Mouse (Mus musculus): ENCODE measurements around the gene Snd1.
"Not testable (repeated sequence)": the region's sequence is repeated elsewhere in the genome, so short reads cannot be mapped to it uniquely, and the experiment has no call there.

The Snd1 gene

DNA sequence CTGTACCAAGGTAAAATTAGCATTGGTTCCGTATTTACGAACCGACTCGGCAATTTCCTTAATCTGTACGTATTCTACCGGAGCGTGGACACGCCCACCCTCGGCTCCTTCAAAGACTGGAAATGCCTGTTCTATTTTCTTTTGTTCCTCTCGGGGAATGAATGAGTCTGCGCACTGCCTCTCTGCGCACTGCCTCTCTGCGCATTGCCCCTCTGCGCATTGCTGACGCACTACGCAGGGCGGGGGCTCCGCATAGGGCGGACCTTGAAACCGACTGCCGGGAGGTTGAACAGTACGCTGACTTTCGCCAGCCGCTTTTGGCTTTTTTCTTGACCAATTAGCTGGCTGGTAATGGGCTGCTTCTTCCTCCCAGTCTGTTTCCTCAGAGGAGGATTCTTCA is 453.0 kb downstream of the Snd1 start:
- DNase-seq = not testable (repeated sequence)

GRCm38 (mm10) chr6:28929169-28929803 is 454.3 kb downstream of the Snd1 start:
- not testable (repeated sequence) for DNase-seq

DNA sequence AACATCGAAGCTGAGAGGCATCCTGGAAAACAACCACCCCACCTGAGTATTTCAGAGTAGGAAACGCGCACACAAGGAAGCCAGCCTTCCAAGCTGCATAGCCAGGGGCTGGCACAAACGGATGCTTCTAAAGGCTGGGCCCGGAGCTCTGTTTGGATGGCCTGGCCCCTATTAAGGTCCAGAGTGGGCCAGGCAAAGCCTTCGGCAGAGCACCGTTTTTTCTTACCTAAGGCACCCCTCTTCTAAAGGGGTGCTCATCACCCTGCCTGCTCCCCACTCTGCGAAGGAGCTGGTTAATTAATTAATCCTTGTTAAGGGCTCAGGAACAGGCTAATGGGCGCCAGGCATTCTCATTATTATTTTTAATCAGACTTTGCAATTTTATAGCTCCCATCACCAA is 456.3 kb downstream of the Snd1 start:
- DNase-seq = no peak

DNA sequence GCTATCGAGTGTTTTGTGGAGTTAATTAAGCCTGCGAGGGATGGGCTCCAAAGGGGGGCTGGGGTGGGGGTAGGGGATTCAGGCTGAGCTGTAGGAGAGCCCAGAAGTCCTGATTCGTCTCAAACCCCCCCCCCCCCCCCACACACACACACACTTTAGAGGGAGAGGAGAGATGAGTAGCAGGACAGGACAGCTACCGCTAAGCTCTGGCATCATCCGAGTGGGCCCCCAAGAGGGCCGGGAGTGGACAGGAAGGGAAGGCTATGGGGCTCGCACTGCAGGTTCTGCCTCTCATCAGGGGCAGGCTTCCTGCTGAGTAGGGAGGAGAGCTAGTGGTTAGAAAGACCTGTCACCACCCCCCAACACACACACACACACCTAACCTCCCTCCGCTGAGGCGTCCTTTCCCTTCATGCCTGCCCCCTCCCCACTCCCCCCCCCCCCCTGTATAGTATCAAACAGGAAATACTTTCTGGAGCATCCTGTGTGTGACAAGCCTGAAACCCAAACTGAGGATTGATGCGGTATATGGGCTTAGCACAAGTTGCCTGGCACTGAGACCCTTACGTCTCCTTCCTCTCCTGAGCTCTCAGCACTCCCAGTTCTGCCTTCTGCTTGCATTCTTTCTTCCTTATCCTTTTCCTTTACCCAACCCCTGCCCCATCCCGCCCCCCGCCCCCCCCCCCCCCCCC is 456.8 kb downstream of the Snd1 start:
- DNase-seq = peak; percentile 18

- DNase-seq = peak; percentile 66
Measured at GRCm38 (mm10) chr6:28932328-28932937, 457.5 kb downstream of the Snd1 start.

- no peak for DNase-seq
Measured at GRCm38 (mm10) chr6:28935736-28936135, 460.8 kb downstream of the Snd1 start.

DNA sequence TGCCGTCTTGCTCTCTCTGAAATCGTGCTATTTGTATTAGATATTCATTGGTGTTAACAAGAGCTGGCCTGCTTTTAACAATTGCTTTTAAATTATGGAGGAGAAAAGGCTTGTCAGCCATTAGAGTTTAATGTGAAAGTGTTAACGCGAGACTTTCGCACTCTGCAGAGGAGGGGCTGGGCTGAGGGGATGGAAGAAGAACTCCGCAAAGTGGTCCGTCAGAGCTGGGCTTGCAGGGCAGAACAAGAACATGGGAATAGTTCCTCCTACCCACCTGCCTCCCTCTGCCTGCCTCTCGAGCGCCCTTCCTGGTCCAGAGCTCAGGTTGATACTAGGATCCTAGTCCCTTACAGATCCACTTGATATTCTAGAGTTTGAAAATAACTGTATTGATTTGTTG is 472.3 kb downstream of the Snd1 start:
- no peak for DNase-seq

GRCm38 (mm10) chr6:28949269-28949668 is 474.3 kb downstream of the Snd1 start:
- DNase-seq = peak; percentile 85

- peak; percentile 78 for DNase-seq
Measured at GRCm38 (mm10) chr6:28955581-28955980, 480.6 kb downstream of the Snd1 start.

- no peak for DNase-seq
Measured at GRCm38 (mm10) chr6:28957486-28957885, 482.5 kb downstream of the Snd1 start.

- no peak for DNase-seq
Measured at GRCm38 (mm10) chr6:28963178-28963577, 488.2 kb downstream of the Snd1 start.

GRCm38 (mm10) chr6:28965264-28965663 is 490.3 kb downstream of the Snd1 start:
- no peak for DNase-seq

DNA sequence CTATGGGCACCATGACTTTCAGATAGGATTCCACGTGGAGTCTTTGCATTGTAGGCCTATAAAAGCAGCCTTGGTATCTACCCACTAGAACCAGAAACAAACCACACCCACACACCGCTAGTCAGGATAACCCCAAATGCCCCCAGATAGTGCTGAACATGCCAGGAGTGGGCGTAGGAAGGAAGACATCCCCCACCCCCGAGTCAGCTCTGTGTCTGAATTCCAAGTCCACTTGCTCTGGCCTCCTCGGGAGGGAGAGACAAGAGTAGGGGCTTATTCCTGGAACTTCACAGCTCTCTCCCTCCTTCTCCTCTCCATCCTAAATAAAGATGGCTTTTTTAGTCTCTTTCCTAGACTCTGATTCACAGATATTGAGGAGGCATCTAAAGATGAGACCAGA is 494.7 kb downstream of the Snd1 start:
- no peak for DNase-seq

GRCm38 (mm10) chr6:28970711-28971110 is 495.8 kb downstream of the Snd1 start:
- DNase-seq = no peak

- DNase-seq = peak; percentile 92
Measured at GRCm38 (mm10) chr6:28974498-28974897, 499.6 kb downstream of the Snd1 start.

DNA sequence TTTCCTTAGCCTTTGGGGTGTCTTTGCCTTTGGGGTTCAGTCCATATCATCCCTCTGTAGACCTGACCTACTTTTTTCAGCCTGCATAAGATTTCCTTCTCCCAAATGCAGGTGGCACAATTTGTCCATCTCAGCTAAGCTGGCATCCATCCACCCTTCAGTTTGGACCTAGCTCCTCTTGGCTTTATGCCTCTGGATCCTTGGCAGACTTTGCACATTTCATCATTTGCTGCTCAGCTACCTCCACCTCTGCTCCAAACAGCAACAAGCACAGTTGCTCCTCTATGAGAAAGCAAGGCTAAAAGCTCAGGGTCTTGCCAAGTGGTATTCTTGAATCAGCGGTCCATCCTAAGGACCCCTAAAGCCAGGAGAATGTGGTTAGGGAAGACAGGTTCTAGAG is 500.2 kb downstream of the Snd1 start:
- DNase-seq = peak; percentile 99

DNA sequence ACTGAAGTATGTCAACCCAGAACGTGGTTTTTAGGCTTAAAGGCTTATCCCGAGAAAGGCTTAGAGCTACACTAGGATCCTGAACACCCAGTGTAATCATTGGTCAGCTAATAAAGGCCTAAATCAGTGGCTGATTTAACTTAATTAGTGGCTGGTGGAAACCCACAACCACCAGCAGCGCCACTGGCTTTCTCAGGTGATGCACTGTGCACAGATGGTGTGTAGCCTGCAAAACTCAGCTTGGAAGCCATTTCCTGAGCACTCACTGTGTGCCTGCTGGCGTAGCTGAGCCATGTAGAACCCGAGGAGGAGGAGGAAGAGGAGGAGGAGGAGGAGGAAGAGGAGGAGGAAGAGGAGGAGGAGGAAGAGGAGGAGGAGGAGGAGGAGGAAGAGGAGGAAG is 503.1 kb downstream of the Snd1 start:
- DNase-seq = peak; percentile 63

DNA sequence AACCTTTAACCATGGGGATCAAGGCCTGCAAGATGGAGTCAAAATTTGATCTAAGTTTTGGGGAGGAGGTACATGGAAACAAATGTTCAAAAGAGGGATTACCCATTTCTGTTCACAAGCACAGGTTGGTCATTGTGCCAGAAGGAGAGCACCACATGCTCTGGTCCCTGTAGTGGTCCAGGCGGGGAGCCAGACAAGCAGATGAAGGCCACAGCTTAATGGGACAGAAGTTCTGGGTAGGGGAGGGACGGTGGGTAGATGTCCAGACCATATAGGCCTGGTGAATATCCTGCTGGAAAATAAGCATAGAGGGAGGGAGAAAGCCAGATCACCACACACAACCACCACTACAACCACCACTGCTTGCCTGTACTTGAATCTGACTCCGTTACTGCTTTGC is 503.9 kb downstream of the Snd1 start:
- peak; percentile 81 for DNase-seq

DNA sequence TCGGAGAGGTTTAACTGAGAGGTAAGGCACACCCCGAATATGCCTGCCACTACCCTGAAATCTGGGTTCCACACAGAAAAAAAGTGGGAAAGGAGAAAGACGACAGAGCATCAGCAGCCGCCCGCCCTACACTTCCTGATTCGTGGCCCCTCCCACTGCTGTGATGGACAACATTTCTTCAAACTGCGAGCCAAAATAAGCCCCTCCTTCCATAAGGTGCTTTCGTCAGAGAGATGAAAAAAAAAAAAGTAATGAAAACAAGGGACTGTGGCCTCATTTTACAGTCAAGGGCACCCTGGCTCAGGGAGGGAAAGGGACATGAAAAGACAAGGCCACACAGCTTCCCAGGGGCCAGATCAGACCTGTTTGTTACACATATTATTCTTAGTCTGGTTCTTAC is 504.6 kb downstream of the Snd1 start:
- DNase-seq = peak; percentile 62

- peak; percentile 65 for DNase-seq
Measured at GRCm38 (mm10) chr6:28980219-28980618, 505.3 kb downstream of the Snd1 start.

DNA sequence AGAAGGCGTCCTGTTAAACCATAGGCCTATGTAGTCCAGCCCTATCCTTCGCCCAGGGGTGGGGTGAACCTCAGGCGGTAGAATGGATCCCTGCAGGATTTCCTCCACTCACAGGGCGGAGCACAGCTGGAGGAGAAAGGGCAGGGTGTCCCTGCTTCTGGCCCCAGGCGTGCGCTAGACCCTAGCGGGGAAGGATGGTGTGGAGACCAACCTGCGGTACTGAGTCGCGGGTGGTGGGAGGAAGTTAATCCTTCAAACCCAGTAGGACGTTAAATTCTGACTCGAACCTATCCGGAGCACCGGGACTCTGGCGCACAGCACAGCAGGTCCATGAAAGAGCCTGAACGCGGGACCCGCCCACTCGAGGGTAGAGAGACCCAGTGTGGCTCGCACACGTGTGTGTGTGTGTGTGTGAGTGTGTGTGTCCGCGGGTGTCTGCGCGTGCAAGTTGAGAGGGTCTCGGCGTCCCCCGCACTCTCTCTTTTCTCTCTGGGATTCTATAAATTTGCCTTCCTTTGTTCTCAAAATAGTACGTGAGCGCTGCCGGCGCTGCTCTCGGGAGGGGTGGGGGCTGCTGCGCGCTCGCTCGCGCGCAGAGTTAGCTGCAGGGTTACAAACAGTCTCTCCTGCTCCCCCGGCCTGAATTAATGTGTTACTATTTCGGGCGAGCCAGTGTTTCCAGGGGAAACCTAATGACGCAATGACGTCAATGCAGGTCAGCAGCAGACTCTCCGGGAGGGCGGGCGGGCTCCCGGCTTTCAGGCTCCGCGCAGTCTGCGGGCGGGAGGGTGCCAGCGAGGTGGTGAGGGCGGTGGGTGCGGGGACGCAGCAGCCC is 506.0 kb downstream of the Snd1 start:
- peak; percentile 85 for DNase-seq

GRCm38 (mm10) chr6:28981585-28981948 is 506.6 kb downstream of the Snd1 start:
- no peak for DNase-seq

- DNase-seq = peak; percentile 73
Measured at GRCm38 (mm10) chr6:28981966-28982701, 507.2 kb downstream of the Snd1 start.

Data from cerebellum, adult 9-10 months (tissue).